Mouse (Mus musculus) liver, embryonic 13.5 days (tissue): ENCODE data around the gene Dnah12. TPM values are rescaled to one million over a fixed set of nuclear protein-coding genes. Genes with fewer than 3 reads are reported as not detected.
A peak's percentile ranks its signal among the peaks of the same experiment; 100 is the strongest.

Experiments
- ATAC-seq: fragments of 200-750 bp; cut with Nextera tagmentation; 2 replicates; pipeline ENCODE4 v1.8.0; 2017; ENCODE audit warnings: low read depth, mild to moderate bottlenecking, moderate number of reproducible peaks, moderate library complexity
- DNase-seq: peaks from one replicate; pipeline ENCODE4 v3.0.0; 2022
- H3K27ac ChIP-seq: fragments of 300-500 bp; sonication (generic); 2 replicates; pipeline ENCODE4 v1.5.1; 2015; ENCODE audit warnings: moderate library complexity, mild to moderate bottlenecking, inconsistent platforms
- H3K27me3 ChIP-seq: fragments of 300-500 bp; sonication (generic); 2 replicates; pipeline ENCODE4 v1.6.1; 2015; ENCODE audit warnings: mild to moderate bottlenecking, inconsistent platforms
- H3K36me3 ChIP-seq: fragments of 300-500 bp; sonication (generic); 2 replicates; pipeline ENCODE4 v1.6.1; 2015; ENCODE audit warnings: mild to moderate bottlenecking, inconsistent platforms
- H3K4me1 ChIP-seq: fragments of 300-500 bp; sonication (generic); replicated peaks from 2 replicates; pipeline ENCODE4 v1.6.1; 2015; ENCODE audit warnings: inconsistent platforms
- H3K4me2 ChIP-seq: fragments of 300-500 bp; sonication (generic); 2 replicates; pipeline ENCODE4 v1.6.1; 2015; ENCODE audit warnings: inconsistent platforms, mild to moderate bottlenecking, moderate library complexity
- H3K4me3 ChIP-seq: fragments of 300-500 bp; sonication (generic); replicated peaks from 2 replicates; pipeline ENCODE4 v1.5.1; 2015; ENCODE audit warnings: mild to moderate bottlenecking, inconsistent platforms
- H3K9ac ChIP-seq: fragments of 300-500 bp; sonication (generic); 2 replicates; pipeline ENCODE4 v1.6.1; 2015; ENCODE audit warnings: mild to moderate bottlenecking, inconsistent platforms
- H3K9me3 ChIP-seq: fragments of 300-500 bp; sonication (generic); replicated peaks from 2 replicates; pipeline ENCODE4 v1.6.1; 2016; ENCODE audit warnings: inconsistent platforms
- WGBS: fragments of 180-500 bp; shearing (Covaris S2); methylation state at CpG from one replicate; pipeline ENCODE4 v1.1.7; 2015; ENCODE audit not compliant: insufficient replicate concordance; 5-methylcytosine and 5-hydroxymethylcytosine counted together
- polyA plus RNA-seq: library from polyadenylated mRNA; unstranded; fragments of >200 nt; fragmentation: Nextera tagmentation; extraction: Ambion mirVana; gene quantifications from 2 replicates; pipeline ENCODE4 v1.2.1, GENCODE M21; 2015

Gene Dnah12
- polyA plus RNA-seq, 1 experiment from 2014 or later: 0.02 TPM

DNA sequence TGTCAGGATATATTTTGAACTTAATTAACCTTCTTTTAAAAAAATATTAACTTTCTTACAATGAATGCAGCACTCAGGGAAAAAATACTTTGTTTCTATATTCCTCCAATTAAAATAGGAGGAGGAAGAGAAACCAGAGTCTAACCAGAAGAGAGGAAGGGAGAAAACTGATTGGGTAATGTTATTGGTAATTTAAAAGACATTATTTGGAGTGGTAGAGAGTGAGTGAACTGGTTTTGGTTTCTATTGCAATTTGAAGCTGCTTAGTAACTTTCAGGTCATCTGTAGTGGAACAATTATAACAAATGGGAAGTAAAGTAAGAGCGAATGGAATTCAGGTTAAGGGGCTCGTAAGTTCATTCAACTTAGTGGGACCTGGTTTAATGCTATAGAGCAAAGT, 120.8 kb downstream of the Dnah12 start:
- Histone ChIP-seq H3K27me3 (no peaks in the 10 kb centered on the region), H3K4me2 (no peak overlapping the region), H3K4me1 (no peaks in the 10 kb centered on the region), H3K9me3 (no peaks in the 10 kb centered on the region), H3K27ac (no peak overlapping the region), H3K36me3 (no peaks in the 10 kb centered on the region), H3K9ac (no peak overlapping the region), H3K4me3 (no peak overlapping the region)
- ATAC-seq (no peak), DNase-seq (no peak)
- WGBS: 77% methylated on average over 2 of the region's 2 CpGs

- DNase-seq (no peak), ATAC-seq (no peak)
- Histone ChIP-seq H3K9me3 (no peaks in the 10 kb centered on the region), H3K36me3 (no peaks in the 10 kb centered on the region), H3K4me1 (no peaks in the 10 kb centered on the region), H3K4me3 (no peak overlapping the region), H3K4me2 (no peak overlapping the region), H3K27ac (no peak overlapping the region), H3K27me3 (no peaks in the 10 kb centered on the region), H3K9ac (no peak overlapping the region)
- 26% methylated on average over 3 of the region's 3 CpGs for WGBS
These were observed 121.8 kb downstream of the Dnah12 start for GRCm38 (mm10) chr14:26814908-26815307.

DNA sequence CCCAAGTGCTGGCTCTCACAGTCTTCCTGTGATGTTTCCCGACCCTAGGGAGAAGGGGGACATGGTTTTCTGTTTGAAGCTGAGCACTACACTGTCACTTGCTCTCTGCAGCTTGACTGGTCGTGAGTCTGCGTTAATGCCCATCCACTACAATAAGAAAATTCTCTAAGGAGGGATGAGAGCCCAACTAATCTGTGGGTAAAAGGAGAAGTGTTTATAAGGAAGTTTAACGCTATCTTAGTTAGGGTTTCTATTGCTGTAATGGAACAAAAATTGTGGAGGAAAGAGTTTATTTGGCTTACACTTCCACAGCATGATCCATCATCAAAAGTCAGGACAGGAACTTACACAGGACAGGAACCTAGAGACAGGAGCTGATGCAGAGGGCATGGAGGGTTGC, 123.7 kb downstream of the Dnah12 start:
- no peaks in the 10 kb centered on the region for H3K36me3 ChIP-seq
- no peak overlapping the region for H3K27ac ChIP-seq
- no peak overlapping the region for H3K9ac ChIP-seq
- no peaks in the 10 kb centered on the region for H3K4me1 ChIP-seq
- H3K27me3 ChIP-seq: no peaks in the 10 kb centered on the region
- DNase-seq (no peak), ATAC-seq (no peak)
- no peak overlapping the region for H3K4me2 ChIP-seq
- no peaks in the 10 kb centered on the region for H3K9me3 ChIP-seq
- H3K4me3 ChIP-seq: no peak overlapping the region
- 37% methylated on average over 4 of the region's 4 CpGs for WGBS

- Histone ChIP-seq H3K4me1 (peaks cover 3% of the 10 kb centered on the region; the same call in 1 of the 2 replicates), H3K27ac (no peak overlapping the region), H3K4me2 (no peak overlapping the region), H3K27me3 (no peaks in the 10 kb centered on the region), H3K36me3 (no peaks in the 10 kb centered on the region), H3K9ac (no peak overlapping the region), H3K4me3 (no peak overlapping the region), H3K9me3 (no peaks in the 10 kb centered on the region)
- WGBS: 14% methylated on average over 2 of the region's 2 CpGs
- DNase-seq (no peak), ATAC-seq (peak; percentile 53)
These were observed 132.9 kb downstream of the Dnah12 start for GRCm38 (mm10) chr14:26826020-26826419.

GRCm38 (mm10) chr14:26853053-26853452, 160.0 kb downstream of the Dnah12 start:
- H3K36me3 ChIP-seq: no peaks in the 10 kb centered on the region
- WGBS: 54% methylated on average over 8 of the region's 8 CpGs
- DNase-seq (no peak), ATAC-seq (no peak)
- H3K4me2 ChIP-seq: no peak overlapping the region
- H3K4me3 ChIP-seq: no peak overlapping the region
- H3K9ac ChIP-seq: no peak overlapping the region
- H3K27me3 ChIP-seq: no peaks in the 10 kb centered on the region
- H3K9me3 ChIP-seq: no peaks in the 10 kb centered on the region
- no peak overlapping the region for H3K27ac ChIP-seq
- H3K4me1 ChIP-seq: peaks cover 3% of the 10 kb centered on the region

GRCm38 (mm10) chr14:26854066-26854465, 161.0 kb downstream of the Dnah12 start:
- H3K4me3 ChIP-seq: no peak overlapping the region
- H3K9me3 ChIP-seq: no peaks in the 10 kb centered on the region
- H3K4me1 ChIP-seq: peaks cover 6% of the 10 kb centered on the region
- DNase-seq (no peak), ATAC-seq (no peak)
- no peaks in the 10 kb centered on the region for H3K36me3 ChIP-seq
- no peak overlapping the region for H3K27ac ChIP-seq
- no peak overlapping the region for H3K4me2 ChIP-seq
- no peaks in the 10 kb centered on the region for H3K27me3 ChIP-seq
- WGBS: 48% methylated on average over 2 of the region's 2 CpGs
- H3K9ac ChIP-seq: no peak overlapping the region

- H3K36me3 ChIP-seq: no peaks in the 10 kb centered on the region
- H3K9me3 ChIP-seq: no peaks in the 10 kb centered on the region
- H3K27me3 ChIP-seq: no peaks in the 10 kb centered on the region
- 25% methylated on average over 2 of the region's 2 CpGs for WGBS
- no peak overlapping the region for H3K4me2 ChIP-seq
- DNase-seq: no peak
- no peak overlapping the region for H3K4me3 ChIP-seq
- H3K4me1 ChIP-seq: peaks cover 6% of the 10 kb centered on the region
- no peak overlapping the region for H3K27ac ChIP-seq
- ATAC-seq: no peak
- no peak overlapping the region for H3K9ac ChIP-seq
These were observed 165.3 kb downstream of the Dnah12 start for GRCm38 (mm10) chr14:26858364-26858763.

DNA sequence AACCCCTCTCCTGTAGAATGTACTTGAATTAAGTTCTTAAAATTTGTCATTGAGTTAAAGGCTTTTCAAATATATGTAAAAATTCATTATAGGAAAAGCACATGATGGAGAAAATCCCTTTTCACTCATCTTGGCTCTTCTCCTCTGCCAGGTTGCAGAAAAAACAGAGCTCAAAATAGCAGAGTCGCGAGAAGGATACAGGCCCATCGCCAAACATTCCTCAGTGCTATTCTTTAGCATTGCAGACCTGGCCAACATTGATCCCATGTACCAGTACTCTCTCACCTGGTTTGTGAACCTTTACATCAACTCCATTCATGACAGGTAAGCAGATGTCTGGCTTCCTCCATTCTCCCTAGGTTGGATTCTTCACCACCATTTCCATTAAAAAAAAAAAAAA, 165.9 kb downstream of the Dnah12 start:
- Histone ChIP-seq H3K9ac (no peak overlapping the region), H3K27me3 (no peaks in the 10 kb centered on the region), H3K4me3 (no peak overlapping the region), H3K4me1 (peaks cover 6% of the 10 kb centered on the region), H3K4me2 (no peak overlapping the region), H3K27ac (no peak overlapping the region), H3K36me3 (no peaks in the 10 kb centered on the region), H3K9me3 (no peaks in the 10 kb centered on the region)
- ATAC-seq: no peak
- DNase-seq: no peak
- 90% methylated on average over 3 of the region's 3 CpGs for WGBS

DNA sequence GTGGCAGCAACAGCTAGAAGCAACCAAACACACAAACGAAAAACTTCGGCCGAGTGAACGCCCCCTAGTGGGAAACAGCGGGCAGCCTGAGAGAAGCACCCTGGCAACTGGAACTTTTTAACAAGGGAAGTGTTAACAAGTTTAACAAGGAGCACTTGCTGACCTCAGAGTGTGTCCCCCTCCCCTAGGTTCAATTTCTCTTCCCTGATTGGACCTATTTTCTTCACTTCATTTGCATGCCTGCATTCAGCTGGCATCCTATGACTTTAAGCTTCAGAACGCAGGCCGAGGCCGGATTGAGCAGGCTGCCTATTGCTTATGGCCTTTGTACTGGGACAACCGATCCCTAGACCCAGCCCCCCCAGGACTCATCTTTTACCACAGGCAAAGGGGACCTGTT, 174.3 kb downstream of the Dnah12 start:
- Histone ChIP-seq H3K27ac (no peak overlapping the region), H3K4me3 (no peak overlapping the region), H3K4me2 (no peak overlapping the region), H3K4me1 (no peaks in the 10 kb centered on the region), H3K9ac (no peak overlapping the region), H3K36me3 (no peaks in the 10 kb centered on the region), H3K9me3 (no peaks in the 10 kb centered on the region), H3K27me3 (no peaks in the 10 kb centered on the region)
- 67% methylated on average over 9 of the region's 9 CpGs for WGBS
- DNase-seq (no peak), ATAC-seq (no peak)

GRCm38 (mm10) chr14:26868299-26868698, 175.2 kb downstream of the Dnah12 start:
- no peak overlapping the region for H3K4me3 ChIP-seq
- no peaks in the 10 kb centered on the region for H3K4me1 ChIP-seq
- no peak overlapping the region for H3K9ac ChIP-seq
- H3K36me3 ChIP-seq: no peaks in the 10 kb centered on the region
- no peak overlapping the region for H3K4me2 ChIP-seq
- H3K9me3 ChIP-seq: no peaks in the 10 kb centered on the region
- 72% methylated on average over 5 of the region's 5 CpGs for WGBS
- H3K27me3 ChIP-seq: no peaks in the 10 kb centered on the region
- no peak overlapping the region for H3K27ac ChIP-seq
- ATAC-seq: no peak
- DNase-seq: no peak

- Histone ChIP-seq H3K4me3 (no peak overlapping the region), H3K9me3 (no peaks in the 10 kb centered on the region), H3K27me3 (no peaks in the 10 kb centered on the region), H3K27ac (no peak overlapping the region), H3K4me1 (no peaks in the 10 kb centered on the region), H3K4me2 (no peak overlapping the region), H3K36me3 (no peaks in the 10 kb centered on the region), H3K9ac (no peak overlapping the region)
- WGBS: 16% methylated on average over 4 of the region's 4 CpGs
- DNase-seq (no peak), ATAC-seq (no peak)
These were observed 185.7 kb downstream of the Dnah12 start for GRCm38 (mm10) chr14:26878756-26879155.

GRCm38 (mm10) chr14:26879976-26880375, 186.9 kb downstream of the Dnah12 start:
- no peak overlapping the region for H3K9ac ChIP-seq
- no peaks in the 10 kb centered on the region for H3K9me3 ChIP-seq
- H3K36me3 ChIP-seq: no peaks in the 10 kb centered on the region
- ATAC-seq: no peak
- no peaks in the 10 kb centered on the region for H3K4me1 ChIP-seq
- no peak overlapping the region for H3K27ac ChIP-seq
- no peak overlapping the region for H3K4me3 ChIP-seq
- 53% methylated on average over 2 of the region's 2 CpGs for WGBS
- no peaks in the 10 kb centered on the region for H3K27me3 ChIP-seq
- H3K4me2 ChIP-seq: no peak overlapping the region
- no peak for DNase-seq
